Mouse (Mus musculus) megakaryocyte, adult 5-6 weeks (primary cell): ENCODE results near the gene Tgfbr2. TPM values are rescaled to one million over a fixed set of nuclear protein-coding genes. Genes with fewer than 3 reads are reported as not detected.
"Not testable (repeated sequence)": the region's sequence is repeated elsewhere in the genome, so short reads cannot be mapped to it uniquely, and the experiment has no call there.

Experiments
- ATAC-seq: 2 replicates; pipeline ENCODE4 v1.8.0; 2016; ENCODE audit warnings: mild to moderate bottlenecking, inconsistent platforms; ENCODE audit not compliant: poor library complexity, severe bottlenecking
- total RNA-seq, 2 experiments: library from RNA; stranded (forward) in 1 of 2; stranded (reverse) in 1 of 2; fragments of 153-499, 151-499 nt in 1 of 2; fragments of 221-1000, 200-1000 nt in 1 of 2; gene quantifications; 2 replicates each; pipeline versions ENCODE4 v1.2.3 to v1.2.4; 2015 to 2017

The Tgfbr2 gene
- total RNA-seq, 2 experiments from 2014 or later = 14.8 to 18.4 TPM

DNA sequence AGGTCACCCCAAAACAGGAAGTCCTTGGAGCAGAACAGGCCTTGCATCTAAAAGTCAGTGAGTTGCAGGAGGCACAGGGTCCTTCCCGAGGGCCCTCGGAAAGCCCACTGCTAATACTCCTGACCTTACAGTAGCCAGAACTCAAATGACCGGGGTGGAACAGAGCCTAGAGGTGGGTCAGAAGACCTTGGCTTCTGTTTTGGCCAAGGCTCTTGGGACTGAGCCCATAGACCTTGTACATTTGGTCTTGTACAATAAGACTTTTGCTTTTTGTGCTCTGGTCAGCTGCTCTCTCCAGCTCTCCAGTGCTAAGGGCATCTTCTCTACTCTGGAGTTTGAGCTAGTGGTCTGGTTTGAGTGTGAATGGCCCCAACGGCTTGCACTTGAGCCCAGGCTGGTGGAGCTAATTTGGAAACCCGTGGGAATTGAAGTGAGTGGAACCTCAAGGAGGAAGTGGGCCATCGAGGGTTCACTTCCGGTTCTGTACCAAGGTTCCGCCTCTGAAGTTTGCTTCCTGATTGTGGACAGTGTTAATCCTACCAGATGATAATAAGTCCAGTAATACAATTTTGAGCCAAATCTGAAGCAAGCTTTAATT is 91.3 kb downstream of the Tgfbr2 start:
- ATAC-seq = peak; percentile 66

DNA sequence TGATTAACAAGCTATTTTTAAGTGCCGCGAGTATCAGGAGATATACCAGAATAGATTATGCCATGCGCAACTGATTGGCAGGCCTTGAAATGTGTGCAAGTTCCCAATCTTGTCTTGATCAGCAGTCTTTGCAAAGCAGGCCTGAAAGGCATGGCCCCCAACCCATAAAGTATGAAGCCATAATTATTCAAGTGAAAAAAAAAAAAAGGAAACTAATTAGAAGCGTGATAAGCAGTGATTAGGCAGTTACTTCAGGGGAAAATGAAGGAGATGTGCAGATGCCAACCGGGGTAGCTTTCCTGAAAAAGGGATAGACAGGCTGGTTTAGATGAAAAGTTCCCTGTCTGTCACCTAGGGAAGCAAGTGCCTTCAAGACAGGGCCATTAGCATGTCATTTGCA is 91.9 kb downstream of the Tgfbr2 start:
- ATAC-seq = no peak

- no peak for ATAC-seq
Measured at GRCm38 (mm10) chr9:116081781-116082180, 93.4 kb downstream of the Tgfbr2 start.

DNA sequence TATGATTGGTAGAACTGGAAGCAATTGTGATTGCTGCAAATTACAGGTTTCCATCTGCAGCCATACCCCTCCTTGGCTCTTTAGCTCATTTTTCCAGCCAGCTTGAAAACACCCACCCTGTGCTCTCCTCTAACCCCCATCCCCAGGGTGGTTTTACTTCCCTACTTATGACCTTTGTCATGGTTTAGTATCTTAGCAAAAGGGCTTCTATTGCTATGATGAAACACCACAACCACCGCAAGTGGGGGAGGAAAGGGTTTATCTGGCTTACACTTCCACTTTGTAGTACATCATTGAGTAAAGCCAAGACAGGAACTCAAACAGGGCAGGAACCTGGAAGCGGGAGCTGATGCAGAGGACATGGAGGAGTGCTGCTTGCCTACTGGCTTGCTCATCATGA is 97.7 kb downstream of the Tgfbr2 start:
- peak; percentile 89 for ATAC-seq

DNA sequence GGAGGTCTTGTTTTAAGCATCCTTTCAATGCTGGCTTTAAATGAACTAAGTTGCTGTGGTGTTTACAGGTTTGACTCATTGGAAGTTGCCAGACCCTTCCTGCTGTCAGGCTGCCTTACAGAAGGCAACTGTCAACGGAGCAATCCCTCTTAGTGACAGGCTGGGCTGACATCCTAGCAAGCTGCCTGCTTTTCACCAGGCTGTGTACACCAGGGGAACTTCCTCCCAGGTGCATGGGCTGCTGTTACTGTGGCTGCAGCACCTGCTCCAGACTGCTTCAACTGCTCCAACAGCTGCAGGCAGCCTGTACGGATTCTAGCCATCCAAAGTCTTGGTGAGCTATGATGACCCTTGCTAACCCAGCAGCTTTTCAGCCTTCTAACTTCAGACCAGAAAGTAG is 98.2 kb downstream of the Tgfbr2 start:
- ATAC-seq = peak; percentile 25

- ATAC-seq = no peak
Measured at GRCm38 (mm10) chr9:116076163-116076562, 99.0 kb downstream of the Tgfbr2 start.

GRCm38 (mm10) chr9:116071561-116071960 is 103.6 kb downstream of the Tgfbr2 start:
- ATAC-seq = not testable (repeated sequence)

- ATAC-seq = no peak
Measured at GRCm38 (mm10) chr9:116064774-116065173, 110.4 kb downstream of the Tgfbr2 start.

DNA sequence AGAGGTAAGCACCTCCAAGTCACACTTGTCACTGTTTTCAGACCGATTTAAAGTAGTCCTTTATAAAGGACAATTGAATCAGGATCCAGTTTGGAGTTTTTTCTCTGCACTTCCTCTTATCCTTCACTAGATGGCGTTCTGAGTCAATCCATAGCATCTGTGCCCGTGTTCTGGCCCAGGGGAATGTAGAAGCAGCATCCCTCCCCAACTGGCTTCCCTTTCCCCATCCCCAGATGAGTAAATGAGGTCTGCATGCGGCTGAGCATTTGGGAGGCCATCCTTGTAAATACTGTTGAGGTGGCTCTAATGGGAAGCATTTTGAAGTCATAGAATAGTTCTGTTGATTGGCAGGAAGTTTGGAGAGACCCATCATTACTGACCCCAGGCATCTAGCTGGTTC is 114.5 kb downstream of the Tgfbr2 start:
- peak; percentile 53 for ATAC-seq

- ATAC-seq = peak; percentile 84
Measured at GRCm38 (mm10) chr9:116059156-116059555, 116.0 kb downstream of the Tgfbr2 start.

GRCm38 (mm10) chr9:116058475-116058874 is 116.7 kb downstream of the Tgfbr2 start:
- peak; percentile 69 for ATAC-seq

DNA sequence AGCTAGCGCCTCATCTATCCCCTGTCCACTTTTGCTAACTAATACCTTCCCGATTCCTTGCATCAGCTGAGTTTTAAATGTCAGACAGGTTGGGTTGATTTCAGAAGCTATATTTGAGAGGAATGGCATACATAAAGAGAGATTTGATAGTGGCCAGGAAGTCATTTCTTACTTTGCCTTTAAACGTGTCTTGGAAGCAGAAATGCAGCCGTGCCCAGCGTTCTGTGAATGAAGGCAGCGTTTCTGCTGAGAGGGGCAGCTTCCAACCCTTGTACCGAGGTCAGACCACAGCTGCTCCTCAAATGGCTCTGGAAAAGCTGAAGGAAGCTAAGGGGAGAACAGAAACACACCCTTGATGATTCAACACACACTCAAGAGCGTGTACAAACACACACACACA is 121.2 kb downstream of the Tgfbr2 start:
- no peak for ATAC-seq

GRCm38 (mm10) chr9:116049985-116050384 is 125.2 kb downstream of the Tgfbr2 start:
- no peak for ATAC-seq

DNA sequence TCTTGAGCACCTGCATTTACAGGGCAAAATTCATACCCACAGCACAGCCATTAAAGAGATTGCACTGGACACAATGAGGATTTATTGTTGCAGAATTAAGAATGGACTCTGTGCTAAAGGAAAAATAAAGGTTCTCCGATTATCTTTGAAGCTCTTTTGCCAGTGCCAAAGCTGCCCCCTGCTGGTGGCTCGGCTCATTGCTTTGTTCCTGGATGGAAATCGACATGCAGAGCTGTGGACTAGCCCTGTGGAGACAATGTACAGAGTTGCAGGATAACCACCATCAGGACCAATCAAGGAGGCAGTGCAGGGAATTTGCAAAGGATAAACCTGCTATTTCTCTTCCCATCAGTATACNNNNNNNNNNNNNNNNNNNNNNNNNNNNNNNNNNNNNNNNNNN is 133.4 kb downstream of the Tgfbr2 start:
- ATAC-seq = peak; percentile 78

- ATAC-seq = peak; percentile 51
Measured at GRCm38 (mm10) chr9:116041369-116041768, 133.8 kb downstream of the Tgfbr2 start.

- ATAC-seq = peak; percentile 64
Measured at GRCm38 (mm10) chr9:116040852-116041251, 134.3 kb downstream of the Tgfbr2 start.

GRCm38 (mm10) chr9:116039981-116040380 is 135.2 kb downstream of the Tgfbr2 start:
- no peak for ATAC-seq

- no peak for ATAC-seq
Measured at GRCm38 (mm10) chr9:116038275-116038674, 136.9 kb downstream of the Tgfbr2 start.
